Mouse (Mus musculus) urinary bladder, postnatal 0 days (tissue): ENCODE measurements around the gene Klf4. TPM values are rescaled to one million over a fixed set of nuclear protein-coding genes. Genes with fewer than 3 reads are reported as not detected.

Experiments
- polyA plus RNA-seq: library from polyadenylated mRNA; unstranded; fragments of >200 nt; fragmentation: Nextera tagmentation; extraction: Ambion mirVana; gene quantifications from 2 replicates; pipeline ENCODE4 v1.2.1, GENCODE M21; 2015

The Klf4 gene
- 32.8 and 43.1 TPM in 2 replicates for polyA plus RNA-seq

GRCm38 (mm10) chr4:55532407-55533195 is at the start of gene Klf4:
Gene Klf4, minus strand, starts transcription at chr4:55532466.

Other genes with a start within 250 kb of the Klf4 start
- 65.8 and 77.2 TPM in 2 replicates for gene Rad23b, start 182.4 kb downstream of the Klf4 start, polyA plus RNA-seq